Mouse (Mus musculus): ENCODE data around the gene Rab3d. TPM values are rescaled to one million over a fixed set of nuclear protein-coding genes. Genes with fewer than 3 reads are reported as not detected.
"Not testable (repeated sequence)": the region's sequence is repeated elsewhere in the genome, so short reads cannot be mapped to it uniquely, and the experiment has no call there.

Rab3d gene
- polyA plus RNA-seq, 1 experiment = 40.3 TPM

- not testable (repeated sequence) for H3K27me3 ChIP-seq (ENCODE audit: control insufficient read depth, insufficient read depth, low read length); H3K36me3 ChIP-seq (ENCODE audit: control insufficient read depth, insufficient read depth, low read length); H3K4me1 ChIP-seq (replicated peaks; ENCODE audit: control insufficient read depth, insufficient read depth, low read length); H3K27ac ChIP-seq (ENCODE audit: control insufficient read depth, insufficient read depth, low read length); H3K4me3 ChIP-seq (ENCODE audit: control insufficient read depth, insufficient read depth, low read length)
- DNase-seq = peak; percentile 33
- 67% methylated on average over 7 of the region's 7 CpGs for WGBS
- peak; percentile 39; the same call in 1 of the 2 replicates for TF ChIP-seq CTCF (IDR thresholded peaks at IDR 0.05; ENCODE audit: borderline replicate concordance, control insufficient read depth, extremely low read depth, insufficient read depth, low read length, poor library complexity)
Measured at GRCm38 (mm10) chr9:21869290-21869689, 48.7 kb downstream of the Rab3d start.

GRCm38 (mm10) chr9:21867726-21868125 lies 50.3 kb downstream of the Rab3d start:
- Histone ChIP-seq H3K4me3 (ENCODE audit: control insufficient read depth, insufficient read depth, low read length) (no peak overlapping the region), H3K36me3 (ENCODE audit: control insufficient read depth, insufficient read depth, low read length) (no peaks in the 10 kb centered on the region), H3K4me1 (replicated peaks; ENCODE audit: control insufficient read depth, insufficient read depth, low read length) (no peaks in the 10 kb centered on the region), H3K27me3 (ENCODE audit: control insufficient read depth, insufficient read depth, low read length) (no peaks in the 10 kb centered on the region), H3K27ac (ENCODE audit: control insufficient read depth, insufficient read depth, low read length) (no peak overlapping the region)
- DNase-seq = no peak
- TF ChIP-seq CTCF (IDR thresholded peaks at IDR 0.05; ENCODE audit: borderline replicate concordance, control insufficient read depth, extremely low read depth, insufficient read depth, low read length, poor library complexity) (no peak), POLR2A (IDR thresholded peaks at IDR 0.05; ENCODE audit: control insufficient read depth, extremely low read depth, insufficient read depth, low read length, poor library complexity) (no peak)
- WGBS = 96% methylated on average over 3 of the region's 3 CpGs

GRCm38 (mm10) chr9:21866641-21867040 lies 51.4 kb downstream of the Rab3d start:
- H3K27ac ChIP-seq (ENCODE audit: control insufficient read depth, insufficient read depth, low read length) = no peak overlapping the region
- 72% methylated on average over 2 of the region's 2 CpGs for WGBS
- DNase-seq = no peak
- H3K27me3 ChIP-seq (ENCODE audit: control insufficient read depth, insufficient read depth, low read length) = no peaks in the 10 kb centered on the region
- H3K36me3 ChIP-seq (ENCODE audit: control insufficient read depth, insufficient read depth, low read length) = no peaks in the 10 kb centered on the region
- H3K4me1 ChIP-seq (replicated peaks; ENCODE audit: control insufficient read depth, insufficient read depth, low read length) = no peaks in the 10 kb centered on the region
- no peak overlapping the region for H3K4me3 ChIP-seq (ENCODE audit: control insufficient read depth, insufficient read depth, low read length)
- TF ChIP-seq CTCF (IDR thresholded peaks at IDR 0.05; ENCODE audit: borderline replicate concordance, control insufficient read depth, extremely low read depth, insufficient read depth, low read length, poor library complexity) = no peak
- TF ChIP-seq POLR2A (IDR thresholded peaks at IDR 0.05; ENCODE audit: control insufficient read depth, extremely low read depth, insufficient read depth, low read length, poor library complexity) = no peak

- no peak for DNase-seq
- Histone ChIP-seq H3K4me3 (ENCODE audit: control insufficient read depth, insufficient read depth, low read length) (no peak overlapping the region), H3K36me3 (ENCODE audit: control insufficient read depth, insufficient read depth, low read length) (no peaks in the 10 kb centered on the region), H3K4me1 (replicated peaks; ENCODE audit: control insufficient read depth, insufficient read depth, low read length) (no peaks in the 10 kb centered on the region), H3K27ac (ENCODE audit: control insufficient read depth, insufficient read depth, low read length) (no peak overlapping the region), H3K27me3 (ENCODE audit: control insufficient read depth, insufficient read depth, low read length) (no peaks in the 10 kb centered on the region)
- TF ChIP-seq POLR2A (IDR thresholded peaks at IDR 0.05; ENCODE audit: control insufficient read depth, extremely low read depth, insufficient read depth, low read length, poor library complexity) = no peak
- 92% methylated on average over 5 of the region's 5 CpGs for WGBS
Measured at GRCm38 (mm10) chr9:21865673-21866398, 52.2 kb downstream of the Rab3d start.

- H3K36me3 ChIP-seq (ENCODE audit: control insufficient read depth, insufficient read depth, low read length) = no peaks in the 10 kb centered on the region
- TF ChIP-seq CTCF (IDR thresholded peaks at IDR 0.05; ENCODE audit: borderline replicate concordance, control insufficient read depth, extremely low read depth, insufficient read depth, low read length, poor library complexity) (no peak), POLR2A (IDR thresholded peaks at IDR 0.05; ENCODE audit: control insufficient read depth, extremely low read depth, insufficient read depth, low read length, poor library complexity) (no peak)
- WGBS = 79% methylated on average over 1 of the region's 1 CpGs
- no peaks in the 10 kb centered on the region for H3K4me1 ChIP-seq (replicated peaks; ENCODE audit: control insufficient read depth, insufficient read depth, low read length)
- no peak for DNase-seq
- no peak overlapping the region for H3K27ac ChIP-seq (ENCODE audit: control insufficient read depth, insufficient read depth, low read length)
- no peak overlapping the region for H3K4me3 ChIP-seq (ENCODE audit: control insufficient read depth, insufficient read depth, low read length)
- H3K27me3 ChIP-seq (ENCODE audit: control insufficient read depth, insufficient read depth, low read length) = no peaks in the 10 kb centered on the region
Measured at GRCm38 (mm10) chr9:21862181-21862580, 55.8 kb downstream of the Rab3d start.

GRCm38 (mm10) chr9:21860349-21860748 lies 57.6 kb downstream of the Rab3d start:
- 83% methylated on average over 6 of the region's 6 CpGs for WGBS
- H3K4me3 ChIP-seq (ENCODE audit: control insufficient read depth, insufficient read depth, low read length); H3K4me1 ChIP-seq (replicated peaks; ENCODE audit: control insufficient read depth, insufficient read depth, low read length); DNase-seq; H3K27me3 ChIP-seq (ENCODE audit: control insufficient read depth, insufficient read depth, low read length); H3K27ac ChIP-seq (ENCODE audit: control insufficient read depth, insufficient read depth, low read length); H3K36me3 ChIP-seq (ENCODE audit: control insufficient read depth, insufficient read depth, low read length): not testable (repeated sequence)

GRCm38 (mm10) chr9:21859606-21860005 lies 58.4 kb downstream of the Rab3d start:
- H3K36me3 ChIP-seq (ENCODE audit: control insufficient read depth, insufficient read depth, low read length) = no peaks in the 10 kb centered on the region
- 79% methylated on average over 3 of the region's 3 CpGs for WGBS
- no peak for TF ChIP-seq POLR2A (IDR thresholded peaks at IDR 0.05; ENCODE audit: control insufficient read depth, extremely low read depth, insufficient read depth, low read length, poor library complexity)
- TF ChIP-seq CTCF (IDR thresholded peaks at IDR 0.05; ENCODE audit: borderline replicate concordance, control insufficient read depth, extremely low read depth, insufficient read depth, low read length, poor library complexity) = no peak
- H3K27me3 ChIP-seq (ENCODE audit: control insufficient read depth, insufficient read depth, low read length) = no peaks in the 10 kb centered on the region
- no peak overlapping the region for H3K4me3 ChIP-seq (ENCODE audit: control insufficient read depth, insufficient read depth, low read length)
- H3K4me1 ChIP-seq (replicated peaks; ENCODE audit: control insufficient read depth, insufficient read depth, low read length) = no peaks in the 10 kb centered on the region
- no peak for DNase-seq
- H3K27ac ChIP-seq (ENCODE audit: control insufficient read depth, insufficient read depth, low read length) = no peak overlapping the region
